Mouse (Mus musculus) cortical plate, adult 2 months (tissue): ENCODE measurements around the gene Mocs3. TPM values are rescaled to one million over a fixed set of nuclear protein-coding genes. Genes with fewer than 3 reads are reported as not detected.

Source experiments
- H3K27ac ChIP-seq: fragments of 200-500 bp; 2 replicates; pipeline ENCODE4 v1.5.1; 2012; ENCODE audit warnings: low read length, control low read depth, inconsistent platforms; ENCODE audit not compliant: insufficient read depth
- H3K4me1 ChIP-seq: fragments of 200-500 bp; 2 replicates; pipeline ENCODE4 v1.6.1; 2011; ENCODE audit warnings: low read length; ENCODE audit not compliant: control insufficient read depth, insufficient read depth
- H3K4me3 ChIP-seq: fragments of 200-500 bp; 2 replicates; pipeline ENCODE4 v1.5.1; 2011; ENCODE audit warnings: mild to moderate bottlenecking, low read length, control low read depth; ENCODE audit not compliant: insufficient read depth
- CTCF ChIP-seq: fragments of 200-500 bp; IDR thresholded peaks from 2 replicates; pipeline ENCODE4 v1.5.1; 2011; ENCODE audit warnings: mild to moderate bottlenecking, control low read depth, low read length; ENCODE audit not compliant: insufficient read depth; ENCODE audit errors: extremely low read depth
- POLR2A ChIP-seq: fragments of 200-500 bp; IDR thresholded peaks from 2 replicates; pipeline ENCODE4 v1.6.1; 2011; ENCODE audit warnings: mild to moderate bottlenecking, low read length, control low read depth; ENCODE audit not compliant: insufficient read depth; ENCODE audit errors: extremely low read depth
- polyA plus RNA-seq: library from polyadenylated mRNA; depleted of rRNA; stranded (reverse); fragments of >200 nt; gene quantifications from 2 replicates; pipeline ENCODE4 v1.2.3, GENCODE M21; 2012; rRNA removed

Mocs3 gene
- polyA plus RNA-seq: 13.9 and 14.6 TPM in 2 replicates

DNA sequence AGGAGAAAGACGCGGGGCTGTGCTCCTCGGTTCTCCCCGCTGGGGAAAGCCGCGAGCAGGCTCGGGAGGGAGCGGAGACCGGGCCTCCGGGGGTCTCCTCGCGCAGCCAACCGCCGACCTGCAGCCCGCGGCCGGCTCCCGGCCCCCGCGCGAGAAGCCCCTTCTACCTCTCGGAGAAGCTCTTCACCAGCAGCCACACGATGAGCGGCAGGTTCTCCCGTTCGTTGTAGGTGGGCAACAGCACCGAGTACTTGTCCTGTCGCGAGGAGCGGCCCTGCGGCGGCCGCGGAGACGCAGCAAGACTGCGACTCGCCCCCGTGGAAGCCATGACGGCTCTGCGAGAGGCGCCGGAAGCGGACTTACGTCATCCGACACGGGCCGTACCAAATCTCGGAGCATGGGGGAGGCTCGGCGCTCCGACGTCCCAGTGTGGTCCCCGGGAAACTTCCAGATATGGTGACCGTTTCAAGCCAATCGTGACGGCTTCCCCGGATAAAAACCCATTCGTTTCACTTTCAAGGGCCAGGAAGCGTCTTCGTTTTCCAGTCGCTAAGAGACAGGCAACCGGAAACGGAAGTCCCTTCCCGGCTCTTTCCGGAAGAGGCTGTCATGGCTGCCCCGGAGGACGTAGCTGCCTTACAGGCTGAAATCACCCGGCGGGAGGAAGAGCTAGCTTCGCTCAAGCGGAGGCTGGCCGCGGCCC, at the start of gene Mocs3, which contains the start of the genes Gm20716 and Dpm1:
Gene Mocs3 (plus strand): TSS at position 597 of the 703 bp plus-strand sequence.
Gene Gm20716 (minus strand): TSS at position 339 of the 703 bp plus-strand sequence.
Gene Dpm1 (minus strand): TSS at position 566 of the 703 bp plus-strand sequence.
- TF ChIP-seq CTCF: no peak
- TF ChIP-seq POLR2A: peak; percentile 79
- Histone ChIP-seq H3K4me3 (peak within 1 kb of the TSS; percentile 51), H3K27ac (peak within 1 kb of the TSS; percentile 81), H3K4me1 (peaks cover 2% of the 10 kb centered on the region)

DNA sequence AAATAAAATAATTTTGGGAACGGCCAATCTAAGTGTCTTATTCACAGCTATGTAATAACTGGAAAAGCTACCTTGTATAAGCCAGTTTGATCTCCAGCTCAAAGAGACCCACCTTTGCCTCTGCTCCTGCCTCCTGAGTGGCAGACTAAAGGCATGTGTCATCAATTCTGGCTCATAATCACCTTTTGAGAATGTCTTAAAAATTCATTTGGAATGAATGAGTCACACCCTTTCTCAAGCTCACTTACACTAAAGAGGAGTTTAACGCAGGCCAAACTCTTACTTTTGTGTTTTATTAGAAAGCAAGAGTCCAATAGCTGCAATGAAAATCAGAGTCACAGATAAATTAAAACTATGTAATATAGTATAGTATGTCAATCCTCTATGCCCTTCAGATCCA, 38.6 kb upstream of the Mocs3 start:
- H3K27ac ChIP-seq: no peak overlapping the region
- TF ChIP-seq CTCF (no peak), POLR2A (no peak)
- H3K4me3 ChIP-seq: no peak overlapping the region
- peaks cover 14% of the 10 kb centered on the region for H3K4me1 ChIP-seq

DNA sequence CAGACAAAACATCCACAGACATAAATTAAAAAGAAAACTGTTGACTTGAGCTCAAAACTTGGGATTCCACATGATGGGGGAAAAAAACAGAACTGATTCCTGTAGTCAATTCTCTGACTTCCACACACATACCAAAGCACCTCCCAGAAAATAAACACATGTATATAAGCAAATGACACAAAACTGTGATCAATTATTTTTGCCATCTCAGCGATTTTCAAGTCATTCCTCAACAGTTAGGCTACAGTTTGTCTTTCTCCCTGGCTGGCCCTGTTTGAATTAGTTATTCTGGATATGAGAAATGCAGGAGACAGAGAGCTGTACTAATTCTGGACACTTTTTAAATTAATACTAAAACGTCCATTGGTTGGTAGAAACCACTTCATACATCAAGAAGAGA, 36.7 kb upstream of the Mocs3 start:
- TF ChIP-seq CTCF (no peak), POLR2A (no peak)
- no peak overlapping the region for H3K27ac ChIP-seq
- no peak overlapping the region for H3K4me3 ChIP-seq
- H3K4me1 ChIP-seq: peaks cover 15% of the 10 kb centered on the region

DNA sequence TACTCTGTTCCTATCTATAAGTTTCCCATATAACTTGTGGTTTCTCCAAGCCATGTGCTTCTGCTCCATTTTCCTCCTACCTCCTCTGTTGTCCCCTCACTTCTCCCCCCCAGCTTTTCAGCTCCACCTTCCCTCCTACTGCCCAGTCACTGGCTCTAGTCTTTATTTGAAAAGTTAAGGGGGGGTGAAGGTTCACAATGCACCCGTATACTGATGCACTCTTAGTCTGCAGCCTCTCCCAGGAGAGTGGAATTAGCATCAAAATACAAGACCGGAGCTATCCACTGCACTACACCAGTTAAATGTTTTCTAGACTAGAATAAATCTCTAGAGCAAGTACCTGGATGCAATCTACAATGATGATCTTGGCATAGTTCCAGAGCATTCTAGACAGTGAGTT, 34.7 kb upstream of the Mocs3 start:
- no peak for TF ChIP-seq POLR2A
- no peak for TF ChIP-seq CTCF
- Histone ChIP-seq H3K27ac (no peak overlapping the region), H3K4me1 (peaks cover 14% of the 10 kb centered on the region), H3K4me3 (no peak overlapping the region)

DNA sequence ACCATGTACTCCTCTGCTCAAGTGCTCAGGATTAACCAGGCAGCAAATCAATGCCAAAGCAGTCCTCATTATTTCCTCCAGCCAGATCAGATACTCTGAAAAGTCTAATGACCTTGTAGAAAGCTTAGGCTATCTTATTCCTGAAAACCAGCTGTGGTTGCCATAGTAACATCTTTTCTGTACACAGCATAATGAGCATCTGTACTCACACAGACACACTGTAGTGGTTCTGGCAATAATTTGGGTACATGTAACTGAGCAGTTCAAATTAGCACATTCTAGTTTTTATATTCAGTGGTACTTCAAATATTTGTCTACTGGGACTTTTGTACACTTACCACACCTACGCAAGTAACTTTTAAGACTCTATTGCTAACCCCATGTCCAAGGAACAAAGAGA, 32.0 kb upstream of the Mocs3 start:
- H3K4me1 ChIP-seq: peaks cover 13% of the 10 kb centered on the region
- TF ChIP-seq CTCF (no peak), POLR2A (no peak)

DNA sequence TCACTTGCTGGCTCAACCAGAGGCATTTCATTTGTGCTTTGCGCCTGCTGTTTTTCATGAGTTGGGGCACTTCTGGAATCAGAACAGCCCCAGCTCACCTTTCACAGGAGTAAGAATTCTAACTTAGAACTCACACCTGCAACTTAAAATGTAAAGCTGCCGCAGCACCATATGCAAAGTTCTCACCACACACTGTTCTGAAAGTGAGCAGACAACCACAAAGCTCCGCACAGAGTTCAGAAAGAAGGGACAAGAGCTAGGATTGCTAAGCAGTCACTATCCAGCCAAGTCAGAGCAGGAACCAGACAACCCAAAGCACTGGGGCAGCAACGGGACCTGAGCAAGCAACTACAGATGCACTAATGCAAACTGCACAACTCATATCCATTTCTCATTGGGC, 30.9 kb upstream of the Mocs3 start:
- no peak for TF ChIP-seq CTCF
- TF ChIP-seq POLR2A: no peak
- Histone ChIP-seq H3K4me3 (no peak overlapping the region), H3K27ac (no peak overlapping the region), H3K4me1 (peaks cover 12% of the 10 kb centered on the region)

More for the DNA sequence above, 32.0 kb upstream of the Mocs3 start:
- no peak overlapping the region for H3K27ac ChIP-seq
- no peak overlapping the region for H3K4me3 ChIP-seq

DNA sequence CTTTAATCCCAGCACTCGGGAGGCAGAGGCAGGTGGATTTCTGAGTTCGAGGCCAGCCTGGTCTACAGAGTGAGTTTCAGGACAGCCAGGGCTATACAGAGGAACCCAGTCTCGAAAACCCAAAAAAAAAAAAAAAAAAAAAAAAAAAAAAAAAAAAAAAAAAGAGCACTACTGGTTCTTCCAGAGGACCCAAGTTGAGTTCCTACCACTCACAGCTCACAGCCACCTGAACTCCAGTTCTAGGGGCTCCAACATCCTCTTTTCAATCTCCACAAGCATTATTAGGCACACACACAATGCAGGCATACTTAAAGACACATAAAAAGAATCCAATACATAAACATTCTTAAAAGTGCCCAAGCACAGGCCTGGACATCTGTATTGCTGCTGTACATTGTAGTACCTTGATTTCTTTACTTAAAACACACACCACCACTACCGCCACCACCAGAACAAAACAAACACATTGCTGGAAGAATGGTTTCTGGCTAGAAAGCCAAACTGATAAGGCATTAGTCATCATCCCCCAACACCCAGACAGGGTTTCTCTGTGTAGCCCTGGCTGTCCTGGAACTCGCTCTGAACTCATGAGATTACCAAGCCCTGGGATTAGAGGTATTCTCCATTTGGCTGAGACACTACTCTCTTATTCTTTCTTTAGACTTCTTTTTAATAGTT, 30.3 kb upstream of the Mocs3 start:
- Histone ChIP-seq H3K27ac (no peak overlapping the region), H3K4me3 (no peak overlapping the region), H3K4me1 (peaks cover 14% of the 10 kb centered on the region)
- TF ChIP-seq CTCF (no peak), POLR2A (no peak)

DNA sequence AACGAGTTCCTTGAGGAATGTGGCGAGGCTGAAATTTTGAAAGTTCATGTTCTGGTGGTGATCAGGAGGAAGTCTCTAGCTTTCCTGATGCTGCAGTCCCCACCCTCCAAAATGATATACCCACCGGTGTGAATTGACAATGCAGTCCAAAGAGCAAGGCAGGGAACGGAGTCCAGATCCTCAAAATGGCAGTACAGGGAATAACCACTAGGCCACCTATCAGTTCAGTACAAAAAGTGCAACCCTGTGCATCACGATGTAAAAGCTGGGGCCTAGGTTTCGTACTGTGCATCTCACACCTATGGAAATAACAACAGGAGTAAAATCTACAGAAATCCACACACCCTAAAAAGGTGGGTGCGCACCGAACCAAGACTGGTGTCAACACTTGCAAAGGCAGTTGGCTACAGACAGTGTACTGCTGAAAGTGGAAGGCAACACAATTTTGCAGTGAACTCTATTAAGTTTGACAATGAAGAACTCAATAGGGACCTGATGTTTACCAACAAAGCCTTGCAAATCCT, 25.9 kb upstream of the Mocs3 start:
- Histone ChIP-seq H3K27ac (no peak overlapping the region), H3K4me3 (peak overlapping the region; percentile 87), H3K4me1 (peaks cover 10% of the 10 kb centered on the region)
- no peak for TF ChIP-seq POLR2A
- TF ChIP-seq CTCF: no peak

DNA sequence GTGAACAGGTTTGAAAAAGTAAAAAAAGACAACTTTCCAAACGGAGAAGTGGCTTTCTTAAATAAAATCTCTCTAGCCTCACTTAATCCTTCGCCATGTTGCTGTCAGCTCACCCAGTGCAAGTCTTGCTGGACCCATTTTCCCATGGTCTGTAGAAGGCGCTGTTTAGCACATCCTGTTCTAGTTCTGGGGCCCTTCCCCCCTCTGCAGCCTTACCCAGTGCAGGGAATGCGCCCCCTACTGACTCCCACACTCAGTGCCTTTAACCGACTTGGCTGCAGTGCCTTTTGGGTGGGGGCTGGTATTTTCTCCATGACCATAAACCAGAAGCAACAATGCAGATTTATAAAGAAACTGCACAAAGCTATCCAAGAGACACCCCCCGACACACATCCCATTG, 25.2 kb upstream of the Mocs3 start:
- Histone ChIP-seq H3K4me3 (peak overlapping the region; percentile 87), H3K4me1 (peaks cover 9% of the 10 kb centered on the region), H3K27ac (no peak overlapping the region)
- TF ChIP-seq CTCF: peak; percentile 98
- no peak for TF ChIP-seq POLR2A

DNA sequence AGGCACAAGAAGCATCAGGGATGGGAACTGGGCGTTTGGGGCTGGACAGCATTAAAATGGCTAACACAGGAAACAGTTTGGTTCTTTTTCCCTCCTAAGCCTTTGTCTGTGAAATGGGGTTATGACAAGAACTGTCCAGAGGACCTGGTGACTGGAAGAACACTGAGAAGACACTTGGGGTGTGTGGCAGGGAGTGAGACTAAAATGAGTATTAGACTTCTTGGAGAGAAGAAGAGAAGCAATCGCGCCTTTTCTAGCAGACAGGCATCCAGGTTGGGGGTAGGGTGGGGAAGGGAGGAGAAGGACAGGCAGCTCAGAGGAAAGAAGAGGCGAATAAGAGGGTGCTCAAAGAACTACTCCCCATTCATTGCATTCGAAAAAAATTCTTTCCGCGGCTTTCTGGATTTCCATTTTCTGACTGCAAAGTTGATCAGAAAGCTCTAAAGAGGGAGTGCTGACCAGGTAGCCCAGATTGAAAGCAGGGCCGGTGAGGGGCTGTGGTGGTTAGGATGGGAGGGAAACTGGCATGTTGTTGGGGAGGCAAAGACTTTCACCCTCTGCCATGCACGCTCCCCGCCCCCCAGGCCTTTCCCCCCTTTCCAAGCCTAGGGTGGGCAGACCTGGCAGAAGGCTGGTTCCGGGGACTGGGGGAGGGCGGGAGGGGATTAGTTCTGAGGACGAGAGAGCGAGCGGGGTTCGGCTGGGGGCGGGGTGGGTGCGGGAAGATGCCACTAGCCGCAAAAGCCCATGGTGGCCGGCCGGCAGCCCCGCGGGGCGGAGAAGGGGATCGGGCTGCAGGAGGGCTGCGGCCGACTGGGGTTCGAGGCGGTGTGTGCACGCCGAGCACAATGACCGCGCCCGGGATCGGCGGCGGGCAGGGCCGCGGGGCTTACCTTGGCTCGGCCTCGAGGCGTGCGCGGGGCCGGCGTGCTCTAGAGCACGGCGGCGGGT, 24.5 kb upstream of the Mocs3 start:
- peak overlapping the region; percentile 98 for H3K27ac ChIP-seq
- H3K4me1 ChIP-seq: peaks cover 6% of the 10 kb centered on the region
- peak overlapping the region; percentile 87 for H3K4me3 ChIP-seq
- TF ChIP-seq POLR2A (no peak), CTCF (no peak)
